ENCODE assay signal across 7 mouse cellular contexts in the genomic region with DNA sequence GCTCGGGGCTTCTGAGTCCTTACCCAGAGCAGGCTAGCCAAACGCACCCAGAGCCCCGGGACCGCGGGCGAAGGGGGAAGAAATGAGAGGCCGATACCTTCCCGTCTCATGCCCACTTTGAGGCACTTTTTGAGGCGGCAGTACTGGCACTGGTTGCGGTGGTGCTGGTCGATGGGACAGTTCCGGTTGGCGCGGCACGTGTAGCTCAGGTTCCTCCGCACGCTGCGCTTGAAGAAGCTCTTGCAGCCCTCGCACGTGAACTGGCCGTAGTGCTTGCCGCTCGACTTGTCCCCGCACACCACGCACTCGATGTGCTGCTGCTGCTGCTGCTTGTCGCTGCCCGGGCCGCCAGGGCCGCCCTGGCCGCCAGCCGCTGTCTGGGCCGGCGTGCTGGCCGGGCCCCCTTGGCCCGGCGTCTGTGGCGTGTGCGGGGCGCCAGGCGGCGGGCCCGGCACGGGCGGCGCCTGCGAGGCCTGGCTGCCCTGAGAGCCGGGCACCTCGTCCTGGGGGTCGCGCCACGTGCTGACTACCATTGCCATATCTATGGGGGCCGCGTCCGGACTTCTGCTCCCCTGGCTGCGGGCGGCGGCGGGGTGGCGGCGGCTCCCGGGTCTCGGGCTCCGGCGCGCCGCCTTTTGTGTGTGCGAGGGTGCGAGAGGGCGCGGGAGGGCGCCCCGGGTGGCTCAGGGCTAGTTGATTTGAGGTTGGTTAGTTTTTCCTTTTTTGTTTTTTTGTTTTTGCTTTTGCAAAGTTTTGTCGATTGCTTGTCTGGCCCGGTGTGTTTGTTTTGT. TPM values are rescaled to one million over a fixed set of nuclear protein-coding genes. Genes with fewer than 3 reads are reported as not detected.
DNase-seq lines count a peak whose midpoint lies in the region; ATAC-seq and TF ChIP-seq lines count a peak whose summit lies in the region.

No protein-coding gene starts in this region.

- H3K4me2 ChIP-seq in embryonic facial prominence, embryonic 12.5 days (replicated peaks): peak overlapping the region; percentile 79
- peak overlapping the region; percentile 81 for H3K4me2 ChIP-seq in hindbrain, embryonic 14.5 days (replicated peaks)
- H3K4me2 ChIP-seq in liver, embryonic 12.5 days: peak overlapping the region; percentile 62

- 0 out of 2 replicates have a peak, but pooled peaks have one; percentile 10 for TF ChIP-seq POLR2A in small intestine, adult 2 months (IDR thresholded peaks at IDR 0.05; ENCODE audit: low read depth, low read length)

- WGBS in embryonic facial prominence, embryonic 12.5 days: under 1% methylated on average over 75 of the region's 75 CpGs
- WGBS in hindbrain, embryonic 14.5 days: under 1% methylated on average over 75 of the region's 75 CpGs
- under 1% methylated on average over 74 of the region's 75 CpGs for WGBS in liver, embryonic 12.5 days (ENCODE audit: insufficient replicate concordance)
- under 1% methylated on average over 74 of the region's 75 CpGs for WGBS in small intestine, adult 2 months

- H3K9ac ChIP-seq in embryonic facial prominence, embryonic 12.5 days: peak overlapping the region; percentile 99
- H3K9ac ChIP-seq in hindbrain, embryonic 14.5 days: peak overlapping the region; percentile 96
- H3K9ac ChIP-seq in liver, embryonic 12.5 days: peak overlapping the region; percentile 75

- H3K27ac ChIP-seq in embryonic facial prominence, embryonic 12.5 days: peak overlapping the region; percentile 100
- peak overlapping the region; percentile 99 for H3K27ac ChIP-seq in hindbrain, embryonic 14.5 days
- H3K27ac ChIP-seq in liver, embryonic 12.5 days: peak overlapping the region; percentile 91
- H3K27ac ChIP-seq in small intestine, adult 2 months (ENCODE audit: insufficient read depth, low read depth, low read length): peak overlapping the region; percentile 98

- no peak for ATAC-seq in embryonic facial prominence, embryonic 12.5 days (ENCODE audit: insufficient number of reproducible peaks, insufficient read depth, low FRiP score, low TSS enrichment)
- ATAC-seq in hindbrain, embryonic 14.5 days (ENCODE audit: low FRiP score): no peak
- no peak for ATAC-seq in liver, embryonic 12.5 days

- peaks cover 7% of the 10 kb centered on the region; the same call in 1 of the 2 replicates for H3K4me1 ChIP-seq in embryonic facial prominence, embryonic 12.5 days
- peaks cover 8% of the 10 kb centered on the region; the same call in 1 of the 2 replicates for H3K4me1 ChIP-seq in hindbrain, embryonic 14.5 days (replicated peaks; ENCODE audit: control insufficient read depth, insufficient read depth, low read length)
- 0 out of 2 replicates have a peak, but pooled peaks cover 3% of the 10 kb centered on the region for H3K4me1 ChIP-seq in liver, embryonic 12.5 days
- no peaks in the 10 kb centered on the region; the same call in none of the 2 replicates for H3K4me1 ChIP-seq in small intestine, adult 2 months (ENCODE audit: control insufficient read depth, insufficient read depth, insufficient read length, low read length)

- no peaks in the 10 kb centered on the region for H3K27me3 ChIP-seq in embryonic facial prominence, embryonic 12.5 days
- peaks cover 10% of the 10 kb centered on the region; the same call in 1 of the 2 replicates for H3K27me3 ChIP-seq in hindbrain, embryonic 14.5 days (ENCODE audit: control insufficient read depth, insufficient read depth, low read length)
- H3K27me3 ChIP-seq in liver, embryonic 12.5 days (replicated peaks): peaks cover 92% of the 10 kb centered on the region
- H3K27me3 ChIP-seq in small intestine, adult 2 months (ENCODE audit: control insufficient read depth, insufficient read depth, low read length): peaks cover 5% of the 10 kb centered on the region; the same call in 1 of the 2 replicates

- peak; percentile 47 for DNase-seq in urinary bladder, adult 2 months (ENCODE audit: low spot score)
- DNase-seq in urinary bladder, postnatal 36 days (ENCODE audit: low spot score in 2 of 2): no peak
- DNase-seq in hindbrain, embryonic 14.5 days (ENCODE audit: low spot score): peak; percentile 40
- no peak for DNase-seq in thymus, postnatal 4 days

- TF ChIP-seq CTCF in small intestine, adult 2 months (IDR thresholded peaks at IDR 0.05; ENCODE audit: extremely low read depth, insufficient read length, insufficient replicate concordance, low read depth, low read length): no peak

- no peaks in the 10 kb centered on the region for H3K9me3 ChIP-seq in embryonic facial prominence, embryonic 12.5 days
- H3K9me3 ChIP-seq in hindbrain, embryonic 14.5 days (ENCODE audit: control insufficient read depth, low read length): no peaks in the 10 kb centered on the region
- H3K9me3 ChIP-seq in liver, embryonic 12.5 days (replicated peaks): no peaks in the 10 kb centered on the region

- peaks cover 15% of the 10 kb centered on the region for H3K36me3 ChIP-seq in embryonic facial prominence, embryonic 12.5 days
- peaks cover 25% of the 10 kb centered on the region for H3K36me3 ChIP-seq in hindbrain, embryonic 14.5 days (replicated peaks; ENCODE audit: control insufficient read depth, insufficient read depth)
- H3K36me3 ChIP-seq in liver, embryonic 12.5 days: peaks cover 6% of the 10 kb centered on the region; the same call in 1 of the 2 replicates
- peaks cover 5% of the 10 kb centered on the region for H3K36me3 ChIP-seq in small intestine, adult 2 months (ENCODE audit: control insufficient read depth, insufficient read depth, low read length)

- H3K4me3 ChIP-seq in embryonic facial prominence, embryonic 12.5 days: peak overlapping the region; percentile 82
- peak overlapping the region; percentile 85 for H3K4me3 ChIP-seq in hindbrain, embryonic 14.5 days (replicated peaks; ENCODE audit: low read length)
- H3K4me3 ChIP-seq in liver, embryonic 12.5 days: peak overlapping the region; percentile 61
- peak overlapping the region; percentile 79 for H3K4me3 ChIP-seq in small intestine, adult 2 months (ENCODE audit: low read depth, low read length)

RNA-seq across cellular contexts. Expression of gene Nr2f2, which starts 6.5 kb away (rescaled TPM):
- polyA plus RNA-seq in urinary bladder, adult 2 months (2012; rRNA removed): 118 and 128 TPM in 2 replicates
- 96.9 and 99.0 TPM in 2 replicates for polyA plus RNA-seq in embryonic facial prominence, embryonic 12.5 days (2016; fragmentation: Nextera tagmentation; extraction: Ambion mirVana)
- polyA plus RNA-seq in hindbrain, embryonic 14.5 days (2014; fragmentation: Nextera tagmentation; extraction: Ambion mirVana): 105 and 127 TPM in 2 replicates
- 23.3 and 26.8 TPM in 2 replicates for polyA plus RNA-seq in liver, embryonic 12.5 days (2016; fragmentation: Nextera tagmentation; extraction: Ambion mirVana)
- 21.9 and 35.0 TPM in 2 replicates for polyA plus RNA-seq in small intestine, adult 2 months (2012; rRNA removed)

Comparison
In these comparisons a context has a peak if more than half of its experiments do, and no peak if none do; other contexts are left out.
1. DNase-seq: peak in urinary bladder, adult 2 months (single experiment) and hindbrain, embryonic 14.5 days (single experiment); none in urinary bladder, postnatal 36 days (0 of 2) and thymus, postnatal 4 days (single experiment).
2. Peak in every context shown above with its lines, with median percentiles within 50 percentile points of each other: H3K27ac ChIP-seq, H3K4me2 ChIP-seq, H3K4me3 ChIP-seq and H3K9ac ChIP-seq.